Mouse (Mus musculus): ENCODE results near the gene Lpcat3. TPM values are rescaled to one million over a fixed set of nuclear protein-coding genes. Genes with fewer than 3 reads are reported as not detected.

Gene Lpcat3
- polyA plus RNA-seq, 1 experiment from 2014 or later: 46.1 TPM

GRCm38 (mm10) chr6:124661156-124661806, 1.5 kb upstream of the Lpcat3 start:
- no peak for ATAC-seq (ENCODE audit: insufficient number of reproducible peaks, low FRiP score, low TSS enrichment, low read depth)
- H3K9me3 ChIP-seq: 0 out of 2 replicates have a peak, but pooled peaks cover 3% of the 10 kb centered on the region
- no peak overlapping the region for H3K9ac ChIP-seq
- H3K4me3 ChIP-seq: no peak overlapping the region
- no peaks in the 10 kb centered on the region for H3K36me3 ChIP-seq
- H3K27ac ChIP-seq: no peak overlapping the region
- no peaks in the 10 kb centered on the region for H3K27me3 ChIP-seq
- peaks cover 12% of the 10 kb centered on the region; the same call in 1 of the 2 replicates for H3K4me1 ChIP-seq
- 90% methylated on average over 4 of the region's 4 CpGs for WGBS
- H3K4me2 ChIP-seq: no peak overlapping the region

GRCm38 (mm10) chr6:124661995-124662394, 832 bp upstream of the Lpcat3 start:
- H3K4me3 ChIP-seq: peak overlapping the region; percentile 68
- 0 out of 2 replicates have a peak overlapping the region, but pooled peaks have one; percentile 42 for H3K9ac ChIP-seq
- no peaks in the 10 kb centered on the region for H3K27me3 ChIP-seq
- H3K4me1 ChIP-seq: peaks cover 12% of the 10 kb centered on the region; the same call in 1 of the 2 replicates
- H3K4me2 ChIP-seq: peak overlapping the region; percentile 72
- H3K36me3 ChIP-seq: no peaks in the 10 kb centered on the region
- 0 out of 2 replicates have a peak, but pooled peaks cover 3% of the 10 kb centered on the region for H3K9me3 ChIP-seq
- H3K27ac ChIP-seq: peak overlapping the region; percentile 83
- no peak for ATAC-seq (ENCODE audit: insufficient number of reproducible peaks, low FRiP score, low TSS enrichment, low read depth)
- whole genome bisulfite sequencing: 19% methylated on average over 6 of the region's 6 CpGs

GRCm38 (mm10) chr6:124663424-124663795, 583 bp downstream of the Lpcat3 start:
- Histone ChIP-seq H3K4me2 (peak overlapping the region; percentile 72), H3K27me3 (no peaks in the 10 kb centered on the region), H3K9me3 (0 out of 2 replicates have a peak, but pooled peaks cover 3% of the 10 kb centered on the region), H3K4me1 (peaks cover 12% of the 10 kb centered on the region; the same call in 1 of the 2 replicates), H3K36me3 (no peaks in the 10 kb centered on the region), H3K27ac (peak overlapping the region; percentile 83), H3K9ac (peak overlapping the region; percentile 58), H3K4me3 (peak overlapping the region; percentile 68)
- no peak for ATAC-seq (ENCODE audit: insufficient number of reproducible peaks, low FRiP score, low TSS enrichment, low read depth)
- WGBS: 10% methylated on average over 13 of the region's 13 CpGs

GRCm38 (mm10) chr6:124664256-124664655, 1.4 kb downstream of the Lpcat3 start:
- Histone ChIP-seq H3K4me3 (no peak overlapping the region), H3K9me3 (no peaks in the 10 kb centered on the region), H3K9ac (no peak overlapping the region), H3K36me3 (no peaks in the 10 kb centered on the region), H3K4me2 (peak overlapping the region; percentile 72; the same call in 1 of the 2 replicates), H3K27ac (no peak overlapping the region), H3K27me3 (no peaks in the 10 kb centered on the region), H3K4me1 (peaks cover 12% of the 10 kb centered on the region; the same call in 1 of the 2 replicates)
- ATAC-seq (ENCODE audit: insufficient number of reproducible peaks, low FRiP score, low TSS enrichment, low read depth): no peak
- WGBS: 63% methylated on average over 7 of the region's 7 CpGs

- Histone ChIP-seq H3K4me1 (peaks cover 12% of the 10 kb centered on the region; the same call in 1 of the 2 replicates), H3K9me3 (no peaks in the 10 kb centered on the region), H3K27me3 (no peaks in the 10 kb centered on the region), H3K27ac (no peak overlapping the region), H3K4me3 (no peak overlapping the region), H3K36me3 (no peaks in the 10 kb centered on the region), H3K9ac (no peak overlapping the region), H3K4me2 (no peak overlapping the region)
- 87% methylated on average over 10 of the region's 10 CpGs for WGBS
- ATAC-seq (ENCODE audit: insufficient number of reproducible peaks, low FRiP score, low TSS enrichment, low read depth): no peak
Observed at GRCm38 (mm10) chr6:124665011-124665410, 2.2 kb downstream of the Lpcat3 start.

GRCm38 (mm10) chr6:124669234-124669859, 6.5 kb downstream of the Lpcat3 start:
- 80% methylated on average over 11 of the region's 11 CpGs for WGBS
- Histone ChIP-seq H3K4me3 (no peak overlapping the region), H3K27me3 (no peaks in the 10 kb centered on the region), H3K36me3 (peaks cover 5% of the 10 kb centered on the region; the same call in 1 of the 2 replicates), H3K4me2 (no peak overlapping the region), H3K9ac (no peak overlapping the region), H3K27ac (no peak overlapping the region), H3K4me1 (peaks cover 13% of the 10 kb centered on the region), H3K9me3 (no peaks in the 10 kb centered on the region)
- ATAC-seq (ENCODE audit: insufficient number of reproducible peaks, low FRiP score, low TSS enrichment, low read depth): no peak

- Histone ChIP-seq H3K4me2 (no peak overlapping the region), H3K36me3 (peaks cover 7% of the 10 kb centered on the region; the same call in 1 of the 2 replicates), H3K4me1 (peaks cover 13% of the 10 kb centered on the region), H3K9ac (no peak overlapping the region), H3K4me3 (no peak overlapping the region), H3K9me3 (no peaks in the 10 kb centered on the region), H3K27ac (no peak overlapping the region), H3K27me3 (no peaks in the 10 kb centered on the region)
- no peak for ATAC-seq (ENCODE audit: insufficient number of reproducible peaks, low FRiP score, low TSS enrichment, low read depth)
- 87% methylated on average over 7 of the region's 7 CpGs for WGBS
Observed at GRCm38 (mm10) chr6:124670281-124670900, 7.6 kb downstream of the Lpcat3 start.

- H3K4me1 ChIP-seq: peaks cover 13% of the 10 kb centered on the region
- no peak overlapping the region; the same call in 1 of the 2 replicates for H3K27ac ChIP-seq
- H3K4me3 ChIP-seq: no peak overlapping the region
- H3K4me2 ChIP-seq: no peak overlapping the region
- H3K9ac ChIP-seq: no peak overlapping the region
- WGBS: 42% methylated on average over 6 of the region's 6 CpGs
- H3K27me3 ChIP-seq: no peaks in the 10 kb centered on the region
- H3K36me3 ChIP-seq: peaks cover 7% of the 10 kb centered on the region; the same call in 1 of the 2 replicates
- H3K9me3 ChIP-seq: no peaks in the 10 kb centered on the region
- no peak for ATAC-seq (ENCODE audit: insufficient number of reproducible peaks, low FRiP score, low TSS enrichment, low read depth)
Observed at GRCm38 (mm10) chr6:124672100-124672499, 9.3 kb downstream of the Lpcat3 start.

GRCm38 (mm10) chr6:124673619-124674018, 10.8 kb downstream of the Lpcat3 start:
- Histone ChIP-seq H3K27ac (peak overlapping the region; percentile 33), H3K9ac (no peak overlapping the region), H3K9me3 (no peaks in the 10 kb centered on the region), H3K36me3 (peaks cover 7% of the 10 kb centered on the region; the same call in 1 of the 2 replicates), H3K4me3 (no peak overlapping the region), H3K4me2 (no peak overlapping the region), H3K27me3 (no peaks in the 10 kb centered on the region), H3K4me1 (peaks cover 13% of the 10 kb centered on the region)
- ATAC-seq (ENCODE audit: insufficient number of reproducible peaks, low FRiP score, low TSS enrichment, low read depth): 0 out of 2 replicates have a peak, but pooled peaks have one; percentile 55
- 59% methylated on average over 9 of the region's 9 CpGs for WGBS

- 96% methylated on average over 7 of the region's 7 CpGs for WGBS
- Histone ChIP-seq H3K9me3 (no peaks in the 10 kb centered on the region), H3K27ac (no peak overlapping the region), H3K36me3 (peaks cover 7% of the 10 kb centered on the region; the same call in 1 of the 2 replicates), H3K4me1 (peaks cover 13% of the 10 kb centered on the region), H3K9ac (no peak overlapping the region), H3K4me2 (no peak overlapping the region), H3K4me3 (no peak overlapping the region), H3K27me3 (no peaks in the 10 kb centered on the region)
- ATAC-seq (ENCODE audit: insufficient number of reproducible peaks, low FRiP score, low TSS enrichment, low read depth): no peak
Observed at GRCm38 (mm10) chr6:124674591-124674990, 11.8 kb downstream of the Lpcat3 start.

- WGBS: 77% methylated on average over 6 of the region's 6 CpGs
- H3K9me3 ChIP-seq: no peaks in the 10 kb centered on the region
- H3K9ac ChIP-seq: no peak overlapping the region
- no peaks in the 10 kb centered on the region for H3K27me3 ChIP-seq
- peaks cover 3% of the 10 kb centered on the region; the same call in 1 of the 2 replicates for H3K36me3 ChIP-seq
- H3K4me1 ChIP-seq: peaks cover 13% of the 10 kb centered on the region
- H3K4me2 ChIP-seq: no peak overlapping the region
- ATAC-seq (ENCODE audit: insufficient number of reproducible peaks, low FRiP score, low TSS enrichment, low read depth): no peak
- no peak overlapping the region for H3K4me3 ChIP-seq
- no peak overlapping the region for H3K27ac ChIP-seq
Observed at GRCm38 (mm10) chr6:124676171-124676570, 13.3 kb downstream of the Lpcat3 start.
